Mouse (Mus musculus): ENCODE data around the gene Espn. TPM values are rescaled to one million over a fixed set of nuclear protein-coding genes. Genes with fewer than 3 reads are reported as not detected.

The Espn gene
- polyA plus RNA-seq, 1 experiment from 2014 or later = 32.9 TPM

DNA sequence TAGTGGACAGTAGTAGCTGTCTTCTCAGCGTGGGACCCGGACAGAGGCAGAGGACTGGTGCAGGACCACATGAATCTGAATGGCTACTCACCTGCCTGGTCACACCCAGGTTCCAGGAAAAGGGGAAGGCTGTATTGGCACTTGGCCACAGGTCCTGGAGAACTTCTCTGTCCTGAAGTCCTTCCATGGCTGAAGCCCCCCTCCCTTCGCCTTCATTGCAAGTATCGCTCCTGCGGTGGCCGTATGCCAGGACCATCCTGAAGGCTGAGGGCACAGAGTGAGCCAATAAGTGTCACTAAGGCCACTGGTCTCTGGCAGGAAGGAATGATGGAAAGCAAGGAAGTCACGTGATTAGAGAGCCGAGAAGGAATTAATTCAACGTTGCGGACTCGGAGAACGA, 57.9 kb downstream of the Espn start:
- H3K27ac ChIP-seq = no peak overlapping the region
- H3K4me2 ChIP-seq (ENCODE audit: low read length) = no peak overlapping the region
- no peaks in the 10 kb centered on the region for H3K27me3 ChIP-seq (ENCODE audit: insufficient read depth, low read length)
- DNase-seq (ENCODE audit: low spot score) (no peak), ATAC-seq (replicated peaks; ENCODE audit: low FRiP score, low read depth) (no peak)
- TF ChIP-seq CTCF (IDR thresholded peaks at IDR 0.05; ENCODE audit: low read depth) = no peak
- peaks cover 7% of the 10 kb centered on the region; the same call in 1 of the 2 replicates for H3K4me1 ChIP-seq (replicated peaks; ENCODE audit: insufficient read depth, low read length)
- no peaks in the 10 kb centered on the region for H3K9me3 ChIP-seq (replicated peaks; ENCODE audit: low read length)
- H3K9ac ChIP-seq (ENCODE audit: low read depth, low read length) = no peak overlapping the region
- H3K36me3 ChIP-seq (ENCODE audit: insufficient read depth, low read length) = 0 out of 2 replicates have a peak, but pooled peaks cover 3% of the 10 kb centered on the region
- 79% methylated on average over 12 of the region's 12 CpGs for WGBS
- H3K4me3 ChIP-seq (replicated peaks; ENCODE audit: low read depth, low read length) = no peak overlapping the region

DNA sequence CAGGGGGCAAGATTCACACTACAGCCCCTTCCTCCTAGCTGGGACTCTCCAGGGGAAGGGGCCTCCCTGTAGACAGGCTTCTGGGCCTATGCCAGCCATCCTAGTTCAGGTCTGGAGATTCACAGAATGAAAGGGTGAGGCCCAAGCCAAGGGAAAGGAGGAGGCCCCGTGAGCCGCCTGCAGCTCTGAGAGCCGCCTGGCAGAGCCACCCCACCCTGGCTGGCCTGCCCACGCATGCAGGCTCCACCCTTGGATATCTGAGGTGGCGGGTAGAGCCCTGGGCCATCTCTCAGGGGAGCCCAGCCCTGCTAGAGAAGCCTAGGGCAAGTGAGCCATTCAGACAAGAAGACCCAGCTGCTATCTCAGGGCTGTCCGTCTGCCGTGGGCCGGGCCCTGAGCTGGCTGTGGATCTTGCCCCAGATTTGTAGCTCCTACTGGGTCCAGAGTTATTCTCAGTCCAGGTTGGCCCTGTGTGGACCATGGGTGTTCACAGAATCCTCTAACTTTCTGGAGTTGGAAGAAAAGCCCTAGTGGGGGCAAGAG, 59.3 kb downstream of the Espn start:
- DNase-seq (ENCODE audit: low spot score) = peak; percentile 53
- Histone ChIP-seq H3K4me2 (ENCODE audit: low read length) (no peak overlapping the region), H3K9ac (ENCODE audit: low read depth, low read length) (0 out of 2 replicates have a peak overlapping the region, but pooled peaks have one; percentile 35)

DNA sequence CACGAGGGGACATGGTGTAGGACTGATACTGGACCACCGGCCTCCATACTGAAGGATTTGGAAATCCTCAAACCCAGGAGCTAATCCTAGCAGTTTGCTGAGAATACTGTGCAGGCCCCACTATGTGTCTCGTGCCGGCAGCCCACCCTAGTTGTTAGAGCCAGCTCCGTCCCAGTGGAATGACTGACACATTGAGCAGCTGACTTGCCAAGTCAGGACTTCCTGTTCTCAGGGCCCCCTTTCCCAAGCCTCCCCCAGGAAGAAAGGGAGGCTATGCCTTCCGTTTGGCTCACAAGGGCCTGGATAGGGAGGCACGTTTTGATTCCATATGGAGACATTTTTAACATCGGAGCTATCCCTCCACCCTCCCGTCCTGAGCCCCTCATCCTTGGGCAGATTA, 62.0 kb downstream of the Espn start:
- TF ChIP-seq CTCF (IDR thresholded peaks at IDR 0.05; ENCODE audit: low read depth) = no peak
- ATAC-seq (replicated peaks; ENCODE audit: low FRiP score, low read depth) = no peak
- no peak for DNase-seq (ENCODE audit: low spot score)
- Histone ChIP-seq H3K27me3 (ENCODE audit: insufficient read depth, low read length) (no peaks in the 10 kb centered on the region), H3K9me3 (replicated peaks; ENCODE audit: low read length) (no peaks in the 10 kb centered on the region), H3K4me1 (replicated peaks; ENCODE audit: insufficient read depth, low read length) (peaks cover 15% of the 10 kb centered on the region), H3K36me3 (ENCODE audit: insufficient read depth, low read length) (0 out of 2 replicates have a peak, but pooled peaks cover 4% of the 10 kb centered on the region), H3K4me2 (ENCODE audit: low read length) (no peak overlapping the region), H3K9ac (ENCODE audit: low read depth, low read length) (no peak overlapping the region), H3K4me3 (replicated peaks; ENCODE audit: low read depth, low read length) (no peak overlapping the region), H3K27ac (no peak overlapping the region)
- WGBS = 81% methylated on average over 9 of the region's 9 CpGs

More for the DNA sequence above, 59.3 kb downstream of the Espn start:
- Histone ChIP-seq H3K27me3 (ENCODE audit: insufficient read depth, low read length) (no peaks in the 10 kb centered on the region), H3K4me3 (replicated peaks; ENCODE audit: low read depth, low read length) (no peak overlapping the region), H3K27ac (0 out of 2 replicates have a peak overlapping the region, but pooled peaks have one; percentile 19), H3K4me1 (replicated peaks; ENCODE audit: insufficient read depth, low read length) (peaks cover 7% of the 10 kb centered on the region), H3K36me3 (ENCODE audit: insufficient read depth, low read length) (0 out of 2 replicates have a peak, but pooled peaks cover 4% of the 10 kb centered on the region), H3K9me3 (replicated peaks; ENCODE audit: low read length) (no peaks in the 10 kb centered on the region)
- 0 out of 2 replicates have a peak, but pooled peaks have one; percentile 19 for ATAC-seq (replicated peaks; ENCODE audit: low FRiP score, low read depth)
- TF ChIP-seq CTCF (IDR thresholded peaks at IDR 0.05; ENCODE audit: low read depth) = no peak
- 48% methylated on average over 8 of the region's 8 CpGs for WGBS

DNA sequence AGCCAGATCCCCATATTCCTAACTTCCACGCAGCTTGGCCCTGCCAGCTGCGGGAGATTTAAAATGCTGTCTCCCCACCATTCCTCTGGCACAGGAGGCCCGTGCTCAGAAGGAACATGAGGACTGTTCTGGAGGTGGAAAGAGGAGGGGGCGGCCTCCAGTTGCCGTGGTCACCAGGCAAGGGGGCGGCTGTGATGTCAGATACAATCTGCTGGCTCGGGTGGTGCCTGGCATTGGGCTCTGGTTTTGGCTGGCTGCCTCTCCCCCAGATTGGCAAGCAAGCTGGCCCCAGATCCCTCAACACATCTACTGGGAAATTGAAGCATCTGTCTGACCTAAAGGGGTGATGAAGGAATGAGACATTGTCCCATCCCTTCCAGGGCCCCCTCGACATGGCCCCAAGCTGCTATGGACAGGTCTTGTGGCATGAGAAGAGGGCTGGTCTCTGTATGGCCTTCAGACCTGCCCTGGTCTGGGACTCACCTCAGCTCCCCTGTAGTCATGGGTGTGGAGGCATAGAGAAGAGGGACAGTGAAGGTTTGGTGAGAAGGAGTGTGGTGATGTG, 63.5 kb downstream of the Espn start:
- H3K36me3 ChIP-seq (ENCODE audit: insufficient read depth, low read length) = 0 out of 2 replicates have a peak, but pooled peaks cover 4% of the 10 kb centered on the region
- H3K27ac ChIP-seq = no peak overlapping the region
- DNase-seq (ENCODE audit: low spot score) (no peak), ATAC-seq (replicated peaks; ENCODE audit: low FRiP score, low read depth) (no peak)
- no peaks in the 10 kb centered on the region for H3K27me3 ChIP-seq (ENCODE audit: insufficient read depth, low read length)
- no peak for TF ChIP-seq CTCF (IDR thresholded peaks at IDR 0.05; ENCODE audit: low read depth)
- WGBS = 45% methylated on average over 8 of the region's 8 CpGs
- no peaks in the 10 kb centered on the region for H3K9me3 ChIP-seq (replicated peaks; ENCODE audit: low read length)
- H3K9ac ChIP-seq (ENCODE audit: low read depth, low read length) = no peak overlapping the region
- no peak overlapping the region for H3K4me3 ChIP-seq (replicated peaks; ENCODE audit: low read depth, low read length)
- H3K4me2 ChIP-seq (ENCODE audit: low read length) = 0 out of 2 replicates have a peak overlapping the region, but pooled peaks have one; percentile 90
- peaks cover 15% of the 10 kb centered on the region for H3K4me1 ChIP-seq (replicated peaks; ENCODE audit: insufficient read depth, low read length)

DNA sequence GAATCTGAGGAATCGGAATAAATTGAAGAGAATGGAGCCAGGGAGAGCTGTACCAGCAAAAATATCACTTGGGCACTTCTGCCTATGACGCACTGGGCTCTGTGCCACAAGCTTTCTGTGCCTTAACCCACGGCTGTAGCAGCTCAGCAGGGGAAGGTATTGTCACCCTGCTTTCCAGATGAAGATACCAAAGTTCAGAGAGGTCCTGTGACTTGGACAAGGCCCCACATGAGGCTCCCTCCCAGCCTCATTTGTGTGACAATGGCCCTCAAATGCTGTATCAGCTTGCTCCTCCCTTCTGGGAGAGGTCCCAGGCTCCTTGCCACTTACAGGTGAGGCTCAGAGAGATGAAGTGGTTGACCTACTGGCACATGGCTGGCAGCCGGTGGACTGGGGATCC, 64.0 kb downstream of the Espn start:
- Histone ChIP-seq H3K36me3 (ENCODE audit: insufficient read depth, low read length) (0 out of 2 replicates have a peak, but pooled peaks cover 4% of the 10 kb centered on the region), H3K9ac (ENCODE audit: low read depth, low read length) (0 out of 2 replicates have a peak overlapping the region, but pooled peaks have one; percentile 84), H3K27ac (no peak overlapping the region), H3K9me3 (replicated peaks; ENCODE audit: low read length) (no peaks in the 10 kb centered on the region), H3K4me1 (replicated peaks; ENCODE audit: insufficient read depth, low read length) (peaks cover 15% of the 10 kb centered on the region), H3K4me3 (replicated peaks; ENCODE audit: low read depth, low read length) (no peak overlapping the region), H3K27me3 (ENCODE audit: insufficient read depth, low read length) (no peaks in the 10 kb centered on the region), H3K4me2 (ENCODE audit: low read length) (peak overlapping the region; percentile 90)
- 55% methylated on average over 4 of the region's 4 CpGs for WGBS
- no peak for ATAC-seq (replicated peaks; ENCODE audit: low FRiP score, low read depth)
- TF ChIP-seq CTCF (IDR thresholded peaks at IDR 0.05; ENCODE audit: low read depth) = no peak
- no peak for DNase-seq (ENCODE audit: low spot score)

DNA sequence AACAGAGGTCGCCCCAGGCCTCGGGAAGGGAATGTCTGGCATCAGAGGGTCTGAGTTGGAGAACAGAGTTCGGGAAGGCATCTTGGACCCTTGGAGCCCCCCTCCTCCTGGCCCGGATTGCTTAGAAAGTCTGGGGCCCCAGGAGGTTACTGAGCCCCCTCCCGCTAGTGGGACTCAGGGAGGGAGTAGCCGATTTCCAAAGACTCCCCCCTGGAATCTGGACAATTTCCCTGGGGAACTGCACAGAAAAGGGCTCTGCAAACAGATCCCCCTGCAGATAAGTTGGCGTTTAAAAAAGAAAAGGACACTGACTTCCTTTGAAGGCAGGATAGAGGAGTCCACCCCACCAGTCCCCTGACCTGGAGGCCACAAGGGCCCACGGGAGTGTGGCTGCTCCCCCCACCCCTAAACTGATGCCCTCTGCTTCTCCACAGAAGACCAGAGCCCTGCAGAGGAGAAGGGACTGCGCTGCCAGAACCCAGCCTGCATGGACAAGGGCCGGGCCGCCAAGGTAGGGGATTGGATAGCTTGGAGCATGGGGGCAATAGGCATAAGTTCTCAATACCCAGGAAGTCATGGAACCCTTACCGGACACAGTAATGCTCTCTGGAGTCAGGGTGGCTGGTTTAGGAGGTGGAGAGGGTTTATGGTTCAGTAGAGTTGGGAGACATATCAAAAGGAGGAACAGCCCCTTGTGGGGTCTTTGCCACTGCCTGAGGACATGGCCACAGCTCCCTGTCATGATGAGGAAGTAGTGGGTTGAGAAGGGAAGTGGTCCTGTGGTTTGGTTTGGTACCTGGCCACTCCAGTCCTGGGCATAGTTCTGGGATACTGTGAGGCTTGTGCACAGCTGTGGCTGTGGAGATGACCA, 64.7 kb downstream of the Espn start:
- DNase-seq (ENCODE audit: low spot score) = no peak

More for the DNA sequence above, 64.7 kb downstream of the Espn start:
- Histone ChIP-seq H3K36me3 (ENCODE audit: insufficient read depth, low read length) (0 out of 2 replicates have a peak, but pooled peaks cover 4% of the 10 kb centered on the region), H3K9me3 (replicated peaks; ENCODE audit: low read length) (no peaks in the 10 kb centered on the region), H3K4me3 (replicated peaks; ENCODE audit: low read depth, low read length) (peak overlapping the region; percentile 82), H3K4me2 (ENCODE audit: low read length) (peak overlapping the region; percentile 90), H3K4me1 (replicated peaks; ENCODE audit: insufficient read depth, low read length) (peaks cover 15% of the 10 kb centered on the region), H3K27me3 (ENCODE audit: insufficient read depth, low read length) (no peaks in the 10 kb centered on the region), H3K27ac (peak overlapping the region; percentile 80), H3K9ac (ENCODE audit: low read depth, low read length) (peak overlapping the region; percentile 84)
- 5% methylated on average over 12 of the region's 12 CpGs for WGBS
- TF ChIP-seq CTCF (IDR thresholded peaks at IDR 0.05; ENCODE audit: low read depth) = no peak
- no peak for ATAC-seq (replicated peaks; ENCODE audit: low FRiP score, low read depth)

Measured in kidney, postnatal 0 days (tissue).